Comparison of ENCODE assay signal across 22 mouse cellular contexts in the genomic region with DNA sequence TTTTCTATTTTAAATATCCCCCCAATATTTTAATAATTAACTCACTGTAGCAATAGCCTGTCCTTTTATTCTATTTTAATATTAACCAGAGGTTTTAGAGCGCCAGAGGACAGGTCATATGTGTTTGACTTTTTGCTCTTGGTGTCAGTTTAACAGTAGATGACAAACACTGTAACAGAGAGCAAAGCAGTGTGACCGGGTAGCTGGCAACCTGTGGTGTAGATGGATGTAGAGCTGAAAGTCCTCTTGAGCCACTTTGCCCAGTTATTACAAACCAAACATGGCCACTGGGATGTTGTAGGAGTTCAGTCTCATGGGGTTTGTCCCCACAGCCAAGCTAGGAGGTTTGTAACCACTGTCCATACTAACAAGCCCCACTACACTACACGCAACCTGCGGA. TPM values are rescaled to one million over a fixed set of nuclear protein-coding genes. Genes with fewer than 3 reads are reported as not detected.
DNase-seq lines count a peak whose midpoint lies in the region; ATAC-seq and TF ChIP-seq lines count a peak whose summit lies in the region.
"Had no signal": no experiment of that assay in that cellular context is flagged by ENCODE, and none has a peak within 500 bp of the region (broad histone marks: within the 10 kb centered on the region; RNA-seq: fewer than 3 reads in every experiment).

No protein-coding gene starts in this region.

- 47% methylated on average over 4 of the region's 4 CpGs for WGBS in kidney, adult 2 months
- WGBS in kidney, embryonic 14.5 days = 86% methylated on average over 4 of the region's 4 CpGs
- 76% methylated on average over 4 of the region's 4 CpGs for WGBS in kidney, embryonic 16.5 days
- WGBS in liver, postnatal 0 days (ENCODE audit: insufficient replicate concordance) = 75% methylated on average over 4 of the region's 4 CpGs

- no peak overlapping the region for H3K4me2 ChIP-seq in kidney, embryonic 14.5 days (replicated peaks; ENCODE audit: low read depth, low read length)
- H3K4me2 ChIP-seq in kidney, embryonic 16.5 days (replicated peaks; ENCODE audit: low read depth, low read length) = no peak overlapping the region
- no peak overlapping the region for H3K4me2 ChIP-seq in liver, postnatal 0 days (ENCODE audit: low read depth, low read length)
- H3K4me2 ChIP-seq: embryonic facial prominence, embryonic 15.5 days; forebrain, embryonic 12.5 days; limb, embryonic 15.5 days; midbrain, embryonic 11.5 days; neural tube, embryonic 12.5 days had no signal

- H3K9ac ChIP-seq in kidney, embryonic 14.5 days (ENCODE audit: low read depth, low read length) = no peak overlapping the region
- no peak overlapping the region for H3K9ac ChIP-seq in kidney, embryonic 16.5 days (replicated peaks; ENCODE audit: low read length)
- H3K9ac ChIP-seq in liver, postnatal 0 days (replicated peaks) = no peak overlapping the region
- H3K9ac ChIP-seq: embryonic facial prominence, embryonic 15.5 days; forebrain, embryonic 12.5 days; limb, embryonic 15.5 days; neural tube, embryonic 12.5 days had no signal

- no peak for TF ChIP-seq CTCF in kidney, adult 2 months (conservative IDR thresholded peaks at IDR 0.05; ENCODE audit: insufficient read depth, insufficient read length, low read depth, low read length)
- no peak for TF ChIP-seq CTCF in liver, postnatal 0 days (IDR thresholded peaks at IDR 0.05; ENCODE audit: low read depth)

- DNase-seq in kidney, adult 2 months = peak; percentile 85
- DNase-seq in adipocyte (ENCODE audit: low spot score) = peak; percentile 25
- no peak for DNase-seq in liver, postnatal 0 days
- DNase-seq in heart, postnatal 25 days (ENCODE audit: low spot score) = no peak
- no peak for DNase-seq in B cell, adult 2 months
- DNase-seq: adrenal gland, adult 8-10 months; cerebellum, adult 2 months; cerebellum, postnatal 14 days; gastrocnemius, postnatal 10 days; heart, postnatal 14 days; lung, postnatal 36 days; right cerebral cortex, postnatal 4 days had no signal

- TF ChIP-seq POLR2A in kidney, adult 2 months (IDR thresholded peaks at IDR 0.05; ENCODE audit: low read depth, low read length) = no peak

- no peak overlapping the region for H3K4me3 ChIP-seq in kidney, adult 2 months (ENCODE audit: insufficient read depth, low read depth, low read length)
- no peak overlapping the region for H3K4me3 ChIP-seq in kidney, embryonic 14.5 days (ENCODE audit: low read length)
- H3K4me3 ChIP-seq in kidney, embryonic 16.5 days (ENCODE audit: low read length) = no peak overlapping the region
- no peak overlapping the region for H3K4me3 ChIP-seq in liver, postnatal 0 days (ENCODE audit: low read depth, low read length)
- H3K4me3 ChIP-seq: embryonic facial prominence, embryonic 15.5 days; forebrain, embryonic 12.5 days; limb, embryonic 10.5 days; limb, embryonic 15.5 days; neural tube, embryonic 12.5 days had no signal

- no peak for TF ChIP-seq EP300 in liver, postnatal 0 days (IDR thresholded peaks at IDR 0.05; ENCODE audit: low read depth)

- intact Hi-C loops in heart, postnatal 25 days (cut with DNase I) = no loop called here

- no peak for ATAC-seq in kidney, embryonic 14.5 days (ENCODE audit: low FRiP score, low TSS enrichment)
- ATAC-seq in kidney, embryonic 16.5 days (ENCODE audit: low FRiP score, low TSS enrichment) = peak; percentile 57; the same call in 1 of the 2 replicates
- ATAC-seq in liver, postnatal 0 days = peak; percentile 72
- ATAC-seq: hindbrain, embryonic 16.5 days; midbrain, embryonic 16.5 days had no signal

- no peaks in the 10 kb centered on the region for H3K27me3 ChIP-seq in kidney, adult 2 months (replicated peaks; ENCODE audit: control insufficient read depth, insufficient read depth, low read length)
- H3K27me3 ChIP-seq in kidney, embryonic 14.5 days (ENCODE audit: control insufficient read depth, insufficient read depth, low read length) = no peaks in the 10 kb centered on the region
- H3K27me3 ChIP-seq in kidney, embryonic 16.5 days (ENCODE audit: insufficient read depth, low read length) = no peaks in the 10 kb centered on the region
- H3K27me3 ChIP-seq in liver, postnatal 0 days (ENCODE audit: insufficient read depth, low read length) = no peaks in the 10 kb centered on the region
- H3K27me3 ChIP-seq: embryonic facial prominence, embryonic 15.5 days; forebrain, embryonic 12.5 days; limb, embryonic 15.5 days; neural tube, embryonic 12.5 days had no signal

- peak overlapping the region; percentile 98 for H3K27ac ChIP-seq in kidney, adult 2 months (ENCODE audit: insufficient read depth, low read depth, low read length)
- H3K27ac ChIP-seq in kidney, embryonic 14.5 days (ENCODE audit: low read depth, low read length) = no peak overlapping the region
- H3K27ac ChIP-seq in kidney, embryonic 16.5 days (ENCODE audit: low read length) = no peak overlapping the region; the same call in 1 of the 2 replicates
- peak overlapping the region; percentile 19; the same call in 1 of the 2 replicates for H3K27ac ChIP-seq in liver, postnatal 0 days (ENCODE audit: low read depth)
- H3K27ac ChIP-seq: embryonic facial prominence, embryonic 15.5 days; forebrain, embryonic 12.5 days; limb, embryonic 10.5 days; limb, embryonic 15.5 days; neural tube, embryonic 12.5 days had no signal

- no peaks in the 10 kb centered on the region for H3K9me3 ChIP-seq in kidney, embryonic 14.5 days (ENCODE audit: control insufficient read depth, low read length)
- no peaks in the 10 kb centered on the region for H3K9me3 ChIP-seq in kidney, embryonic 16.5 days (ENCODE audit: low read length)
- no peaks in the 10 kb centered on the region for H3K9me3 ChIP-seq in liver, postnatal 0 days (ENCODE audit: low read length)
- H3K9me3 ChIP-seq: embryonic facial prominence, embryonic 15.5 days; forebrain, embryonic 12.5 days; limb, embryonic 10.5 days; limb, embryonic 15.5 days; neural tube, embryonic 12.5 days had no signal

- peaks cover 24% of the 10 kb centered on the region for H3K36me3 ChIP-seq in kidney, adult 2 months (ENCODE audit: control insufficient read depth, insufficient read depth, low read length)
- H3K36me3 ChIP-seq in kidney, embryonic 14.5 days (ENCODE audit: control insufficient read depth, insufficient read depth, low read length) = peaks cover 42% of the 10 kb centered on the region
- H3K36me3 ChIP-seq in kidney, embryonic 16.5 days (ENCODE audit: insufficient read depth, low read length) = peaks cover 29% of the 10 kb centered on the region
- H3K36me3 ChIP-seq in liver, postnatal 0 days (replicated peaks; ENCODE audit: insufficient read depth, low read length) = peaks cover 22% of the 10 kb centered on the region

- peaks cover 21% of the 10 kb centered on the region; the same call in 1 of the 2 replicates for H3K4me1 ChIP-seq in kidney, adult 2 months (ENCODE audit: control insufficient read depth, insufficient read depth, low read length)
- H3K4me1 ChIP-seq in kidney, embryonic 14.5 days (ENCODE audit: control insufficient read depth, insufficient read depth, low read length) = 0 out of 2 replicates have a peak, but pooled peaks cover 3% of the 10 kb centered on the region
- H3K4me1 ChIP-seq in kidney, embryonic 16.5 days (ENCODE audit: insufficient read depth, low read length) = peaks cover 5% of the 10 kb centered on the region
- no peaks in the 10 kb centered on the region for H3K4me1 ChIP-seq in liver, postnatal 0 days (ENCODE audit: insufficient read depth)

RNA-seq across cellular contexts. Expression of gene Hmgcs1, which starts 8.3 kb away (rescaled TPM):
- polyA plus RNA-seq in kidney, adult 2 months (2012; rRNA removed) = 67.5 and 86.3 TPM in 2 replicates
- polyA plus RNA-seq in kidney, embryonic 14.5 days (2014; fragmentation: Nextera tagmentation; extraction: Ambion mirVana) = 85.4 and 161 TPM in 2 replicates
- polyA plus RNA-seq in kidney, embryonic 16.5 days (2015; fragmentation: Nextera tagmentation; extraction: Ambion mirVana) = 202 and 204 TPM in 2 replicates
- 81.2 and 94.7 TPM in 2 replicates for polyA plus RNA-seq in liver, postnatal 0 days (2015; fragmentation: Nextera tagmentation; extraction: Ambion mirVana)
- 10 to 100 TPM; 45.2 to 46.3 TPM for total RNA-seq in heart, postnatal 25 days (2021)

RNA-seq across cellular contexts. Expression of gene Nim1k, which starts 57.2 kb away (rescaled TPM):
- polyA plus RNA-seq in kidney, adult 2 months (2012; rRNA removed) = 0.88 and 1.0 TPM in 2 replicates
- 0.74 and 1.1 TPM in 2 replicates for polyA plus RNA-seq in kidney, embryonic 14.5 days (2014; fragmentation: Nextera tagmentation; extraction: Ambion mirVana)
- polyA plus RNA-seq in kidney, embryonic 16.5 days (2015; fragmentation: Nextera tagmentation; extraction: Ambion mirVana) = 1.3 and 1.4 TPM in 2 replicates
- 0.22 and 0.32 TPM in 2 replicates for polyA plus RNA-seq in liver, postnatal 0 days (2015; fragmentation: Nextera tagmentation; extraction: Ambion mirVana)
- 1 to 10 TPM; 1.1 to 1.3 TPM for total RNA-seq in heart, postnatal 25 days (2021)

Comparison
In these comparisons a context has a peak if more than half of its experiments do, and no peak if none do; other contexts are left out.
1. H3K27ac ChIP-seq: peak in kidney, adult 2 months (single experiment) and liver, postnatal 0 days (single experiment); none in kidney, embryonic 14.5 days (single experiment) and kidney, embryonic 16.5 days (single experiment).
2. DNase-seq: peak in kidney, adult 2 months (single experiment) and adipocyte (single experiment); none in liver, postnatal 0 days (single experiment), heart, postnatal 25 days (single experiment) and B cell, adult 2 months (0 of 2).